Mouse (Mus musculus) bone marrow macrophage, adult 2 months (primary cell): ENCODE data around the gene Csnk1e.

Source experiments
- CTCF ChIP-seq: IDR thresholded peaks from 2 replicates; pipeline ENCODE4 v1.5.1; 2012; ENCODE audit warnings: low read depth, mild to moderate bottlenecking, low read length, moderate library complexity
- POLR2A ChIP-seq: IDR thresholded peaks from 2 replicates; pipeline ENCODE4 v1.6.1; 2012; ENCODE audit warnings: mild to moderate bottlenecking, low read depth, low read length, borderline replicate concordance

- TF ChIP-seq CTCF = no peak
- no peak for TF ChIP-seq POLR2A
These were observed 75.7 kb downstream of the Csnk1e start for GRCm38 (mm10) chr15:79379658-79380057.
